Mouse (Mus musculus): Measurements from ENCODE around the gene Igsf21.

DNA sequence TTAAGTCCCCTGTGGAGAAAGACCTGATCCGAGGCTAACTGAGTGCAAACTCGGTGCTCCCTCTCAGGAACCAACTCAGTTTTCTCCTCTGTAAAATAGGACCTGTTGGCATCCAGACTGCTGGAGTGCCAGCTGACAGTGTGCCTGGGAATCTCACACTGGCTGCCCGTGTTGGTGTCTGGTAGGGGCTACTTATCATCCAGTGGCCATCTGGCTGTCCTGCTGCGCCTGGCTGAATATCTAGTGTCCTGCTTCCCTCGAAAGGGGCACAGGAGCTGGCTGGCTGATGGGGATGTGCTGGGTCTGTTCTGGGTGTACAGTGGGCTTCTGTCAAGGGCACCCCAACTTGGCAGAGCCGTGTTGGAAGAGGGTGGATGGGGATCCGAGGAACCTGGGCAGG lies 193.5 kb downstream of the Igsf21 start:
- TF ChIP-seq CTCF (IDR thresholded peaks at IDR 0.05; ENCODE audit: borderline replicate concordance, extremely low read depth, insufficient read depth, insufficient read length): no peak
- no peak for TF ChIP-seq POLR2A (IDR thresholded peaks at IDR 0.05; ENCODE audit: borderline replicate concordance, extremely low read depth, insufficient read depth, insufficient read length, poor library complexity, severe bottlenecking)
